Mouse (Mus musculus): ENCODE data around the gene Igfbpl1. TPM values are rescaled to one million over a fixed set of nuclear protein-coding genes. Genes with fewer than 3 reads are reported as not detected.

The Igfbpl1 gene
- polyA plus RNA-seq, 1 experiment from 2014 or later = 202 TPM

GRCm38 (mm10) chr4:45762600-45762999, 64.1 kb downstream of the Igfbpl1 start:
- H3K4me1 ChIP-seq (ENCODE audit: control insufficient read depth, insufficient read depth, low read length) = peaks cover 49% of the 10 kb centered on the region
- no peak for DNase-seq (ENCODE audit: low spot score)
- no peak for ATAC-seq
- no peaks in the 10 kb centered on the region for H3K27me3 ChIP-seq (replicated peaks; ENCODE audit: control insufficient read depth, insufficient read depth, low read length)
- no peaks in the 10 kb centered on the region for H3K36me3 ChIP-seq (ENCODE audit: control insufficient read depth, insufficient read depth, low read length)
- WGBS = 87% methylated on average over 4 of the region's 4 CpGs
- H3K27ac ChIP-seq (ENCODE audit: low read depth, low read length) = peak overlapping the region; percentile 92
- H3K9ac ChIP-seq (ENCODE audit: low read length) = no peak overlapping the region
- H3K9me3 ChIP-seq (replicated peaks; ENCODE audit: control insufficient read depth, low read length) = no peaks in the 10 kb centered on the region
- no peak overlapping the region for H3K4me2 ChIP-seq (ENCODE audit: low read length)
- H3K4me3 ChIP-seq (ENCODE audit: low read depth, low read length) = no peak overlapping the region

Other genes with a start within 250 kb of the Igfbpl1 start
- 14.0 and 16.4 TPM in 2 replicates for gene Aldh1b1, start 27.9 kb downstream of the Igfbpl1 start, polyA plus RNA-seq (2014; fragmentation: Nextera tagmentation; extraction: Ambion mirVana)
- gene Stra6l, start 21.7 kb upstream of the Igfbpl1 start, polyA plus RNA-seq (2014; fragmentation: Nextera tagmentation; extraction: Ambion mirVana) = 1.0 and 1.2 TPM in 2 replicates
- gene Ccdc180, start 63.4 kb upstream of the Igfbpl1 start, polyA plus RNA-seq (2014; fragmentation: Nextera tagmentation; extraction: Ambion mirVana) = 0.07 and 0.10 TPM in 2 replicates
- gene Tdrd7, start 138.4 kb upstream of the Igfbpl1 start, polyA plus RNA-seq (2014; fragmentation: Nextera tagmentation; extraction: Ambion mirVana) = 15.0 and 18.7 TPM in 2 replicates
- gene Tmod1, start 212.0 kb upstream of the Igfbpl1 start, polyA plus RNA-seq (2014; fragmentation: Nextera tagmentation; extraction: Ambion mirVana) = 0.80 and 0.93 TPM in 2 replicates

Measured in forebrain, embryonic 14.5 days (tissue).